Mouse (Mus musculus): ENCODE measurements around the gene Csrp1. TPM values are rescaled to one million over a fixed set of nuclear protein-coding genes. Genes with fewer than 3 reads are reported as not detected.
A peak's percentile ranks its signal among the peaks of the same experiment; 100 is the strongest.

The Csrp1 gene
- polyA plus RNA-seq, 1 experiment from 2014 or later = 114 TPM

DNA sequence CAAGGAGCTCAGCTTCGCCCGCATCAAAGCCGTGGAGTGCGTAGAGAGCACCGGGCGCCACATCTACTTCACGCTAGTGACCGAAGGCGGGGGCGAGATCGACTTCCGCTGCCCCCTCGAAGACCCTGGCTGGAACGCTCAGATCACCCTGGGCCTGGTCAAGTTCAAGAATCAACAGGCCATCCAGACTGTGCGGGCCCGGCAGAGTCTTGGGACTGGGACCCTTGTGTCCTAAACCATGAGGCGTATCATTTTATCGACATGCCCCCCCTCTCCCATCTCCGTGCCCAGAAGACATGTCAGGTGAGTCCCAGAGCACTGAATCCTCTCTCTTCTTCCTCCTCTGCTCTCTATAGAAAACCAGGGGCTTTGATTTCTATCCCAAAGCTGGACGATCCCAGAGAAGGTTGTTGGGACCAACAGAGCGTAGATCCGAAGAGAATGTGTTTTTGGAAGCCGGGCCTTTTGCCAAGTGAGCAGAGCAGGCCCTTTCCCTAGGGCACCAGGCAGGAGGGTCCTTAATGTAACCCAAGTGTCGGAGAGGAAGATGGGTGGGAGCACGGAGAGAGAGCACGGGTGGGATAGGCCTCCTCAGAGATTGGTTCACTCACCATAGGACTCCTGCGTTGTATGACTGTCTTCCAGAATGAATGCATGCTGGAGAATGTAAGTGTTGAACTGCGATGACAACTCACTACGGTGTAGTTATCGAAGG, 46.9 kb downstream of the Csrp1 start:
- Histone ChIP-seq H3K9me3 (ENCODE audit: control insufficient read depth, low read length) (no peaks in the 10 kb centered on the region), H3K4me3 (ENCODE audit: low read length) (peak overlapping the region; percentile 82), H3K36me3 (ENCODE audit: control insufficient read depth, insufficient read depth, low read length) (peaks cover 22% of the 10 kb centered on the region; the same call in 1 of the 2 replicates), H3K4me1 (ENCODE audit: control insufficient read depth, insufficient read depth, low read length) (peaks cover 62% of the 10 kb centered on the region), H3K27ac (ENCODE audit: low read depth, low read length) (peak overlapping the region; percentile 94; the same call in 1 of the 2 replicates), H3K9ac (ENCODE audit: low read depth, low read length) (peak overlapping the region; percentile 95), H3K4me2 (replicated peaks; ENCODE audit: low read depth, low read length) (peak overlapping the region; percentile 77), H3K27me3 (ENCODE audit: control insufficient read depth, insufficient read depth, low read length) (no peaks in the 10 kb centered on the region)
- WGBS = 9% methylated on average over 30 of the region's 30 CpGs
- peak; percentile 16; the same call in 1 of the 2 replicates for ATAC-seq (ENCODE audit: low FRiP score, low TSS enrichment)

DNA sequence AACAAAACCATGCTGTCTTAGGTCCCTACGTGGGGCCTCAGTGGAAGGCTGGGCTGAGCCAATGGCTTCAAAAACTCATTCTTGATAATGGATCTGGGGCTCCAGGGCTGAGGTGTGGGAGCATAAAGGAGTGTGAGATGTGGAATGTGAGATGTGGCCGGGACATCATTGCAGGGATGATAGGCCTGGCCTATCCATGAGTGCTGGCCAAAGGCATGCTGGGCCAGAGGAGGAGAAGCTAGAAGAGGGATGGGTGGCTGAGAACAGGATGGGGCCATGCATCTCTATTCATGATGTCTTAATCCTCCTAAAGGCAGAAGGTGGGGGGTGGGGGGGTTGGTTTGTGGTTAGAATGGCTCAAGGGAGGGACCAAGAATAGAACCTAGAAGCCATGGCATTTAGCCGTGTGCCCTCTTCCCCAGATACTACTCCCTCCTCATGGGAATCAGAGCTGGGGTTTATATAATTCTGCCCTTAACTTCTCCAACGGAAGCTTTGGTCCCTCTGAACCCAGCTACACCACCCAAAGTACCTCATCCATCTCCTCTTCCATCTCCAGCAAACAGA, 47.5 kb downstream of the Csrp1 start:
- H3K27ac ChIP-seq (ENCODE audit: low read depth, low read length) = peak overlapping the region; percentile 94; the same call in 1 of the 2 replicates
- no peaks in the 10 kb centered on the region for H3K9me3 ChIP-seq (ENCODE audit: control insufficient read depth, low read length)
- H3K36me3 ChIP-seq (ENCODE audit: control insufficient read depth, insufficient read depth, low read length) = peaks cover 22% of the 10 kb centered on the region; the same call in 1 of the 2 replicates
- H3K4me1 ChIP-seq (ENCODE audit: control insufficient read depth, insufficient read depth, low read length) = peaks cover 62% of the 10 kb centered on the region
- H3K4me3 ChIP-seq (ENCODE audit: low read length) = peak overlapping the region; percentile 82
- peak overlapping the region; percentile 95 for H3K9ac ChIP-seq (ENCODE audit: low read depth, low read length)
- no peaks in the 10 kb centered on the region for H3K27me3 ChIP-seq (ENCODE audit: control insufficient read depth, insufficient read depth, low read length)
- H3K4me2 ChIP-seq (replicated peaks; ENCODE audit: low read depth, low read length) = peak overlapping the region; percentile 77
- WGBS = 46% methylated on average over 4 of the region's 4 CpGs
- no peak for ATAC-seq (ENCODE audit: low FRiP score, low TSS enrichment)

DNA sequence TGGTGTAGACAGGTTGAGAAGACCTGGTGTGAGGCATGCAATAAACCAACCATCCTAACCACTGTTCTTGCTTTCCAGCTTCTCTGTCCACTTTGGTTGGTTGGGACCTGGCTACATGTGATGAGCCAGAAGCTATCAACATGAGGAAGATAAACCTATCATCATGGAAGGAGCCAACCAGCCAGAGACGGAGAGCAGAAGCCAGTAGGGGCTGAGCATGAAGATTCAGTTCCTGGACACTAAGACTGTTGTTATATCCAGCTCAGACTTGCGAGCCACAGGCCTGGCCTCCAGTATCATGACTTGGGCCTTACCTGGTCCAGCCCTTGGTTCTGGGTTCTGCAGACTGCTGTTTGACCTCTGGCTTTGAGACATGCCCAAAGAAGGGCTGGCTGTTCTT, 48.5 kb downstream of the Csrp1 start:
- Histone ChIP-seq H3K4me3 (ENCODE audit: low read length) (peak overlapping the region; percentile 82; the same call in 1 of the 2 replicates), H3K36me3 (ENCODE audit: control insufficient read depth, insufficient read depth, low read length) (peaks cover 22% of the 10 kb centered on the region; the same call in 1 of the 2 replicates), H3K9ac (ENCODE audit: low read depth, low read length) (no peak overlapping the region), H3K27me3 (ENCODE audit: control insufficient read depth, insufficient read depth, low read length) (no peaks in the 10 kb centered on the region), H3K27ac (ENCODE audit: low read depth, low read length) (no peak overlapping the region), H3K4me2 (replicated peaks; ENCODE audit: low read depth, low read length) (peak overlapping the region; percentile 77), H3K9me3 (ENCODE audit: control insufficient read depth, low read length) (no peaks in the 10 kb centered on the region), H3K4me1 (ENCODE audit: control insufficient read depth, insufficient read depth, low read length) (peaks cover 62% of the 10 kb centered on the region)
- no peak for ATAC-seq (ENCODE audit: low FRiP score, low TSS enrichment)
- 92% methylated on average over 2 of the region's 2 CpGs for WGBS

DNA sequence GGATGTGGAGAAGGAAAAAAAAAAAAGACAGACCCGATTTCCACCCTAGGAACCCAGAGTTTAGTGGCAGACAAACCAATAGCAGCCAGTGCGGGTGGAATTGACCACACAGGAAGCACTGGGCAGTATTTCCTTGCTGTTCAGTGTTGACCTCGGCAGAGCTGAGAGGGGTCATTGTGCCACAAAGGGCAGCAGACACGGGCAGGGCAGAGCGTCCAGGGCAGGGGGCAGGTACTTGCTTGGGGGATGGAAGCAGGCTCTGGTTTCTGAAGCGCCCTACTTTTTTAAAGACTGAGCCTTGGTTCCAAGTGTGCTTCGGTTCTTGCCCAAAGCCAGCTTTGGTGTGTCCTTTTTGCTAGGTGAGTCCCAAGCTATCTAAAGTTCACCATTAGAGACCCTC, 50.4 kb downstream of the Csrp1 start:
- no peak for ATAC-seq (ENCODE audit: low FRiP score, low TSS enrichment)
- WGBS = 59% methylated on average over 7 of the region's 7 CpGs
- no peaks in the 10 kb centered on the region for H3K9me3 ChIP-seq (ENCODE audit: control insufficient read depth, low read length)
- peaks cover 48% of the 10 kb centered on the region for H3K4me1 ChIP-seq (ENCODE audit: control insufficient read depth, insufficient read depth, low read length)
- no peak overlapping the region for H3K4me2 ChIP-seq (replicated peaks; ENCODE audit: low read depth, low read length)
- no peaks in the 10 kb centered on the region for H3K27me3 ChIP-seq (ENCODE audit: control insufficient read depth, insufficient read depth, low read length)
- H3K27ac ChIP-seq (ENCODE audit: low read depth, low read length) = no peak overlapping the region
- H3K4me3 ChIP-seq (ENCODE audit: low read length) = no peak overlapping the region
- H3K36me3 ChIP-seq (ENCODE audit: control insufficient read depth, insufficient read depth, low read length) = peaks cover 22% of the 10 kb centered on the region; the same call in 1 of the 2 replicates
- no peak overlapping the region for H3K9ac ChIP-seq (ENCODE audit: low read depth, low read length)

DNA sequence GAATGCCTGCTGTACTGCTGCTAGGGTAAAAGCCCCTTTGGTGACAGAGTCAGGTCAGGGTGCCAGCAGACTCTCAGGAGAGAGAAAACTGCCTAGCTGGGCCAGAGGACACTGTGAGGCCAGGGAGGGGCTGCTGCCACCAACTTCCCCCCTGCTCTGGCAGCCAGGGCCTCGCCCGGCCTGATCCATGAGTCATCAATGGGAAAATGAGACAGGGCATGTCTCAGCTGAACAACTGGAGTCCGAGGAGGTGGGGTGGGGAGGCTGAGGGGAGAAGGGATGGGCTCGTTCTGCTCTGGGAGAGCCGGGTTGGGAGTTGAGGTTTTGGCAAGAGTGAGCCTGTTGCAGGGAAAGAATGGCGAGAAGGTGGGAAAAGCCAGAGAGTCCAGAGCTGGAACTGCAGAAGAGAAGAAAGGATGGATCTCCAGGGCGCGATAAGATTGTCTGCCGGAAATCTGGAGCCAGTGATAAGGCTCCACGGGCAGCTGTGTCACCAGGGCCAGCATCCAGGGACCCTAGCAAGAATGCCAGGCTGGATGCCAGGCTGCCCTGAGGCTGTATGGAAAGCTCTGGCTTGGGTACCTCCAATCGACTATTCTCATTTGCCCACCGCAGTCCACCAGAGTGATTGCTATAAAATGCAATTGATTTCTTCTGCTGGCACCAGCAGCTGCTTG, 51.2 kb downstream of the Csrp1 start:
- no peak for ATAC-seq (ENCODE audit: low FRiP score, low TSS enrichment)
- 52% methylated on average over 12 of the region's 12 CpGs for WGBS
- H3K27ac ChIP-seq (ENCODE audit: low read depth, low read length) = no peak overlapping the region; the same call in 1 of the 2 replicates

DNA sequence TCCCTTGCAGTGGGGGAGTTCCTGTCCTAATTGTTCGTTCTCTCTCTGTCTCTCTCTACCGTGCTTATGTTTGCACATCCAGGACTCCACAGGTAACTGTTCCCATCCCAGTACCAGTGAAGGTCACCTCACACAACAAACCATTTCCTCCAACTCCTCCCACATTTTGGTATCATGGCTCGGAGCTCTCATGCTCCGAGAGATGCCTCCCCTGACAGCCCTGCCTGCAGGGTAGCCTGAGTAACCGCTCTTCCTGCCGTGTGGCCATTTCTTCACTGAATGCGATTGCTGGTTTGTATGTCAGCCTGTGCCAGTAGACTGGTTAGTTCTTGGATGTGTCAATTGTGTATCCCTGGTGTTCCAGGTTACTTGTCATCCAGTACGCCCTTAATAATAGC, 51.7 kb downstream of the Csrp1 start:
- H3K9ac ChIP-seq (ENCODE audit: low read depth, low read length) = no peak overlapping the region
- H3K27me3 ChIP-seq (ENCODE audit: control insufficient read depth, insufficient read depth, low read length) = no peaks in the 10 kb centered on the region
- peaks cover 22% of the 10 kb centered on the region; the same call in 1 of the 2 replicates for H3K36me3 ChIP-seq (ENCODE audit: control insufficient read depth, insufficient read depth, low read length)
- peaks cover 50% of the 10 kb centered on the region for H3K4me1 ChIP-seq (ENCODE audit: control insufficient read depth, insufficient read depth, low read length)
- 50% methylated on average over 8 of the region's 8 CpGs for WGBS
- no peak overlapping the region for H3K4me3 ChIP-seq (ENCODE audit: low read length)
- no peak for ATAC-seq (ENCODE audit: low FRiP score, low TSS enrichment)
- H3K4me2 ChIP-seq (replicated peaks; ENCODE audit: low read depth, low read length) = no peak overlapping the region
- no peaks in the 10 kb centered on the region for H3K9me3 ChIP-seq (ENCODE audit: control insufficient read depth, low read length)
- H3K27ac ChIP-seq (ENCODE audit: low read depth, low read length) = no peak overlapping the region

More for the DNA sequence above, 51.2 kb downstream of the Csrp1 start:
- Histone ChIP-seq H3K9ac (ENCODE audit: low read depth, low read length) (no peak overlapping the region; the same call in 1 of the 2 replicates), H3K36me3 (ENCODE audit: control insufficient read depth, insufficient read depth, low read length) (peaks cover 22% of the 10 kb centered on the region; the same call in 1 of the 2 replicates), H3K9me3 (ENCODE audit: control insufficient read depth, low read length) (no peaks in the 10 kb centered on the region), H3K4me3 (ENCODE audit: low read length) (no peak overlapping the region), H3K4me1 (ENCODE audit: control insufficient read depth, insufficient read depth, low read length) (peaks cover 44% of the 10 kb centered on the region), H3K27me3 (ENCODE audit: control insufficient read depth, insufficient read depth, low read length) (no peaks in the 10 kb centered on the region), H3K4me2 (replicated peaks; ENCODE audit: low read depth, low read length) (no peak overlapping the region)

DNA sequence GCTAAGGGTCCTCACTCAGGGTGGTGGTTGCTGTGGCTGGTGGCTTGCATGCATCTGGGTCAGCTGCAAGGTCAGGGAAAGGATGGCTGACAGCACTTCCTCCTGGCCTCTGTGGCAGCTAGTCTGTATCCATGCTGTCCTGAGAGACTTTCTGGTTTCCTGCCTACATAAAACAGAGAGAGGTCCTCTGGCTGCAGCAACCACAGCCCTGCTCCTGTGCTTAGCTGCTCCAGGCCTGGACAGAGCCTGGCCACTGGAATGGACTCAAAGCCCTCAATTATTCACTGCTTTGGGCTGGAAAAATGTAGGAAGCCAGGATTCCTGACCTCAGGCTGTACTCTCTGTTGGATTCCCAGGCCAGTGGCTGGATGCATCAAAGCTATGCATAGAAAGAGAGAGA, 56.7 kb downstream of the Csrp1 start:
- Histone ChIP-seq H3K27me3 (ENCODE audit: control insufficient read depth, insufficient read depth, low read length) (no peaks in the 10 kb centered on the region), H3K9ac (ENCODE audit: low read depth, low read length) (no peak overlapping the region), H3K9me3 (ENCODE audit: control insufficient read depth, low read length) (no peaks in the 10 kb centered on the region), H3K4me2 (replicated peaks; ENCODE audit: low read depth, low read length) (no peak overlapping the region), H3K27ac (ENCODE audit: low read depth, low read length) (peak overlapping the region; percentile 32; the same call in 1 of the 2 replicates), H3K36me3 (ENCODE audit: control insufficient read depth, insufficient read depth, low read length) (no peaks in the 10 kb centered on the region), H3K4me3 (ENCODE audit: low read length) (no peak overlapping the region), H3K4me1 (ENCODE audit: control insufficient read depth, insufficient read depth, low read length) (peaks cover 37% of the 10 kb centered on the region)
- no peak for ATAC-seq (ENCODE audit: low FRiP score, low TSS enrichment)

DNA sequence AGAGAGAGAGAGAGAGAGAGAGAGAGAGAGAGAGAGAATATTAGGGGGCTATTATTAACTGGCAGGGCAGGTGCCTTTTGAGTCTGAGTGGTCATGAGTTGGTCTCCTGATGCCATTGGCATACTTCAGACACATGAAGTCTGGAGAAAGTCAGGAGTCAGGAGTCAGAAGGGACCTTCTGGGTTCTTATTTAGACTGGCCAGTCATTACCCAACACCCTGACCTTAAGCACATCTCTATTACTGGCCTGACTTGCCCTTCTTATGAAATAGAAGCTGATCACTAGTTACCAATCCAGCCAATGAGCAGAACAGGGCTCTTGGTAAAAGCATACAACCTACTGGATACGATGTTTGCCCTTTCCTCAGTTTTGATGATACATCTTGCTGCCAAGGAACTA, 57.2 kb downstream of the Csrp1 start:
- 88% methylated on average over 1 of the region's 1 CpGs for WGBS
- Histone ChIP-seq H3K4me1 (ENCODE audit: control insufficient read depth, insufficient read depth, low read length) (peaks cover 36% of the 10 kb centered on the region), H3K4me3 (ENCODE audit: low read length) (no peak overlapping the region), H3K27ac (ENCODE audit: low read depth, low read length) (no peak overlapping the region), H3K9me3 (ENCODE audit: control insufficient read depth, low read length) (no peaks in the 10 kb centered on the region), H3K36me3 (ENCODE audit: control insufficient read depth, insufficient read depth, low read length) (no peaks in the 10 kb centered on the region), H3K4me2 (replicated peaks; ENCODE audit: low read depth, low read length) (no peak overlapping the region), H3K27me3 (ENCODE audit: control insufficient read depth, insufficient read depth, low read length) (no peaks in the 10 kb centered on the region), H3K9ac (ENCODE audit: low read depth, low read length) (no peak overlapping the region)
- no peak for ATAC-seq (ENCODE audit: low FRiP score, low TSS enrichment)

Measured in kidney, embryonic 14.5 days (tissue).